ENCODE assay signal across 8 mouse cellular contexts in the genomic region with DNA sequence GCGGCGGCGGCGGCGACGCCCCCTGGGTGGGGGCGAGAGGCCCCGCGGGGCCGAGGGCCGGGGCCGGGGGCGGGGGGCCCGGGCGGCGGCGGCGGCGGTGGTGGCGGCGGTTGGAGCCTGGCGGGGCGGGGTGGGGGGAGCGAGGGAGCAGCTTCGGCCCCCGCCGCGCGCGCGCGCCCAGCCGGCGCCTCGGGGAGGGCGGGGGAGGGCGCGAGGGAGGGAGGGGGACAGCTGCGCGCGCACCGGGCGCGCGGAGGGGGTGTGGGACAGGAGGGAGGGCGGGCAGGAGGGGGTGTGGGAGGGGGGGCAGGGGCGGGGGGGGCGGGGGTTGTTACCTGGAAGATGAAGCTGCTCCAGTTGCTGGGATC. TPM values are rescaled to one million over a fixed set of nuclear protein-coding genes. Genes with fewer than 3 reads are reported as not detected.
A peak's percentile ranks its signal among the peaks of the same experiment; 100 is the strongest.
DNase-seq lines count a peak whose midpoint lies in the region; ATAC-seq lines count a peak whose summit lies in the region.

No protein-coding gene starts in this region.

- H3K4me2 ChIP-seq in limb, embryonic 11.5 days (ENCODE audit: low read depth, severe bottlenecking) = peak overlapping the region; percentile 83
- peak overlapping the region; percentile 98 for H3K4me2 ChIP-seq in neural tube, embryonic 14.5 days (ENCODE audit: low read depth, low read length)

- DNase-seq in gastrocnemius, postnatal 10 days = peak; percentile 92
- no peak for DNase-seq in gastrocnemius, adult 18-20 months (ENCODE audit: low spot score)
- peak; percentile 57 for DNase-seq in urinary bladder, adult 2 months (ENCODE audit: low spot score)
- DNase-seq in urinary bladder, postnatal 10 days (ENCODE audit: low spot score) = no peak
- no peak for DNase-seq in limb, embryonic 11.5 days (ENCODE audit: low spot score)
- no peak for DNase-seq in embryo, embryonic 9.5 days (ENCODE audit: extremely low spot score)

- no peak for ATAC-seq in limb, embryonic 11.5 days (ENCODE audit: insufficient number of reproducible peaks, low FRiP score, low TSS enrichment, low read depth)
- no peak; the same call in 1 of the 2 replicates for ATAC-seq in neural tube, embryonic 14.5 days (ENCODE audit: low read depth)
- ATAC-seq in monocyte, adult 5-6 weeks (replicated peaks; ENCODE audit: insufficient number of reproducible peaks, low FRiP score, low TSS enrichment, poor library complexity, severe bottlenecking) = no peak

- peaks cover 36% of the 10 kb centered on the region for H3K36me3 ChIP-seq in limb, embryonic 11.5 days (ENCODE audit: control insufficient read depth, insufficient read depth, low read length)
- peaks cover 22% of the 10 kb centered on the region for H3K36me3 ChIP-seq in neural tube, embryonic 14.5 days (ENCODE audit: control insufficient read depth, insufficient read depth, low read length)

- peak overlapping the region; percentile 99 for H3K9ac ChIP-seq in limb, embryonic 11.5 days (ENCODE audit: low read length)
- H3K9ac ChIP-seq in neural tube, embryonic 14.5 days (replicated peaks; ENCODE audit: low read depth, low read length) = peak overlapping the region; percentile 100

- peak overlapping the region; percentile 97 for H3K4me3 ChIP-seq in limb, embryonic 11.5 days (ENCODE audit: low read depth, low read length)
- peak overlapping the region; percentile 95 for H3K4me3 ChIP-seq in neural tube, embryonic 14.5 days (ENCODE audit: low read depth, low read length)

- H3K27me3 ChIP-seq in limb, embryonic 11.5 days (ENCODE audit: control insufficient read depth, insufficient read depth, low read length) = no peaks in the 10 kb centered on the region
- no peaks in the 10 kb centered on the region for H3K27me3 ChIP-seq in neural tube, embryonic 14.5 days (ENCODE audit: control insufficient read depth, insufficient read depth, low read length)

- peak overlapping the region; percentile 98 for H3K27ac ChIP-seq in limb, embryonic 11.5 days (replicated peaks; ENCODE audit: low read depth, low read length)
- peak overlapping the region; percentile 100 for H3K27ac ChIP-seq in neural tube, embryonic 14.5 days (ENCODE audit: low read depth, low read length)

- no CpG with 5 or more reads among the region's 48 CpGs for WGBS in limb, embryonic 11.5 days
- WGBS in neural tube, embryonic 14.5 days = no CpG with 5 or more reads among the region's 48 CpGs

- H3K4me1 ChIP-seq in limb, embryonic 11.5 days (ENCODE audit: control insufficient read depth, insufficient read depth, low read length) = peaks cover 36% of the 10 kb centered on the region
- H3K4me1 ChIP-seq in neural tube, embryonic 14.5 days (ENCODE audit: control insufficient read depth, insufficient read depth, low read length) = peaks cover 38% of the 10 kb centered on the region

- no peaks in the 10 kb centered on the region for H3K9me3 ChIP-seq in limb, embryonic 11.5 days (ENCODE audit: control insufficient read depth, low read length)
- H3K9me3 ChIP-seq in neural tube, embryonic 14.5 days (ENCODE audit: control insufficient read depth, low read length) = no peaks in the 10 kb centered on the region

RNA-seq across cellular contexts. Expression of a gene that starts 0.2 kb away (rescaled TPM):
- total RNA-seq in gastrocnemius, postnatal 10 days (2021) = 10 to 100 TPM; 75.6 to 92.8 TPM
- total RNA-seq in gastrocnemius, adult 18-20 months (2021) = 10 to 100 TPM; 64.3 to 66.3 TPM
- polyA plus RNA-seq in urinary bladder, adult 2 months (2012; rRNA removed) = 72.0 and 72.5 TPM in 2 replicates
- polyA plus RNA-seq in limb, embryonic 11.5 days (2014; fragmentation: Nextera tagmentation; extraction: Ambion mirVana) = 84.8 TPM in 2 replicates
- polyA plus RNA-seq in neural tube, embryonic 14.5 days (2014; fragmentation: Nextera tagmentation; extraction: Ambion mirVana) = 61.7 and 64.8 TPM in 2 replicates
- 16.7 to 36.3 TPM (median 30.1 TPM) in 3 replicates for total RNA-seq in monocyte, adult 5-6 weeks (2017)

RNA-seq across cellular contexts. Expression of a gene that starts 5.6 kb away (rescaled TPM):
- 1 to 10 TPM; 1.9 to 4.6 TPM for total RNA-seq in gastrocnemius, postnatal 10 days (2021)
- under 1 TPM in 1 of 2 experiments, not detected in 1; 0.84 TPM for total RNA-seq in gastrocnemius, adult 18-20 months (2021)
- 9.7 and 10.2 TPM in 2 replicates for polyA plus RNA-seq in urinary bladder, adult 2 months (2012; rRNA removed)
- polyA plus RNA-seq in limb, embryonic 11.5 days (2014; fragmentation: Nextera tagmentation; extraction: Ambion mirVana) = 7.7 and 9.2 TPM in 2 replicates
- 41.4 and 63.5 TPM in 2 replicates for polyA plus RNA-seq in neural tube, embryonic 14.5 days (2014; fragmentation: Nextera tagmentation; extraction: Ambion mirVana)
- total RNA-seq in monocyte, adult 5-6 weeks (2017) = not detected in 3 replicates

RNA-seq across cellular contexts. Expression of a gene that starts 5.7 kb away (rescaled TPM):
- 10 to 100 TPM; 17.5 to 23.1 TPM for total RNA-seq in gastrocnemius, postnatal 10 days (2021)
- 10 to 100 TPM; 12.9 to 16.9 TPM for total RNA-seq in gastrocnemius, adult 18-20 months (2021)
- polyA plus RNA-seq in urinary bladder, adult 2 months (2012; rRNA removed) = 66.3 and 76.5 TPM in 2 replicates
- polyA plus RNA-seq in limb, embryonic 11.5 days (2014; fragmentation: Nextera tagmentation; extraction: Ambion mirVana) = 26.2 and 66.8 TPM in 2 replicates
- 36.3 and 60.2 TPM in 2 replicates for polyA plus RNA-seq in neural tube, embryonic 14.5 days (2014; fragmentation: Nextera tagmentation; extraction: Ambion mirVana)
- total RNA-seq in monocyte, adult 5-6 weeks (2017) = 6.4 to 36.5 TPM (median 36.3 TPM) in 3 replicates

RNA-seq across cellular contexts. Expression of a gene that starts 9.4 kb away (rescaled TPM):
- total RNA-seq in gastrocnemius, postnatal 10 days (2021) = 1 to 10 TPM; 2.5 to 8.2 TPM
- total RNA-seq in gastrocnemius, adult 18-20 months (2021) = 10 to 100 TPM in 1 of 2 experiments, 1 to 10 TPM in 1; 7.9 to 10.3 TPM
- polyA plus RNA-seq in urinary bladder, adult 2 months (2012; rRNA removed) = 16.4 and 18.2 TPM in 2 replicates
- polyA plus RNA-seq in limb, embryonic 11.5 days (2014; fragmentation: Nextera tagmentation; extraction: Ambion mirVana) = 59.5 and 88.7 TPM in 2 replicates
- polyA plus RNA-seq in neural tube, embryonic 14.5 days (2014; fragmentation: Nextera tagmentation; extraction: Ambion mirVana) = 30.4 and 46.9 TPM in 2 replicates
- total RNA-seq in monocyte, adult 5-6 weeks (2017) = 3.8 to 52.6 TPM (median 4.4 TPM) in 3 replicates

RNA-seq across cellular contexts. Expression of a gene that starts 10.3 kb away (rescaled TPM):
- 1 to 10 TPM in 1 of 2 experiments, not detected in 1; 1.5 TPM for total RNA-seq in gastrocnemius, postnatal 10 days (2021)
- total RNA-seq in gastrocnemius, adult 18-20 months (2021) = 1 to 10 TPM in 1 of 2 experiments, not detected in 1; 1.7 TPM
- 2.8 and 3.2 TPM in 2 replicates for polyA plus RNA-seq in urinary bladder, adult 2 months (2012; rRNA removed)
- polyA plus RNA-seq in limb, embryonic 11.5 days (2014; fragmentation: Nextera tagmentation; extraction: Ambion mirVana) = not detected in 2 replicates
- not detected in 2 replicates for polyA plus RNA-seq in neural tube, embryonic 14.5 days (2014; fragmentation: Nextera tagmentation; extraction: Ambion mirVana)
- 2.9 to 7.8 TPM (median 5.2 TPM) in 3 replicates for total RNA-seq in monocyte, adult 5-6 weeks (2017)

Comparison
In these comparisons a context has a peak if more than half of its experiments do, and no peak if none do; other contexts are left out.
1. DNase-seq: peak in gastrocnemius, postnatal 10 days (single experiment) and urinary bladder, adult 2 months (single experiment); none in gastrocnemius, adult 18-20 months (single experiment), urinary bladder, postnatal 10 days (single experiment), limb, embryonic 11.5 days (single experiment) and embryo, embryonic 9.5 days (single experiment).